Mouse (Mus musculus) hindlimb bud, embryonic 11.5 days (tissue): ENCODE measurements at regions not wholly inside any gene's neighbourhood (a gene's known extent, or its start where the extent isn't known, plus 50 kb on each side); places are given as distances from the start of the nearest gene placed in this dataset.
A peak's percentile ranks its signal among the peaks of the same experiment; 100 is the strongest.

Experiments used
- DNase-seq: peaks from one replicate; pipeline ENCODE4 v3.0.0-alpha.2; 2012; ENCODE audit warnings: low read depth, low spot score; ENCODE audit errors: extremely low spot score

DNA sequence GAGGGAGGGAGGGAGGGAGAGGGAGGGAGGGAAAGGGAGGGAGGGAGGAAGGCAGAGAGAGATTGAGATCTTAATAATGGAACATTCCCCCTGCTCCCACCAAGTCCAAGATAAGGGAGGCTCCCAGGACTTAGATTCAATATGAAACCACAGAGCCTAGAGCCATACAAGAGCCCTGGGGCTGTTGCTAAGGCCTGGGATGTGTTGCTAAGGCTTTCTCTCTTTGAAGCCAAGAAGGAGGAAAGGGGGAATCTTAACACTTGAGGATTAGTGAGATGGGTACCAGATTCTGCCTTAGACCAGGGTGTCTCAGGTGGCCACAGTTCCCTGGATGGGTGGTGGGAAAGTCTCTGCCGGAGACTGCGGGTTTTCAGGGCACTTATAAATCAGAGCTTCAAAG, 64.8 kb upstream of the L3mbtl4 start:
- no peak for DNase-seq

DNA sequence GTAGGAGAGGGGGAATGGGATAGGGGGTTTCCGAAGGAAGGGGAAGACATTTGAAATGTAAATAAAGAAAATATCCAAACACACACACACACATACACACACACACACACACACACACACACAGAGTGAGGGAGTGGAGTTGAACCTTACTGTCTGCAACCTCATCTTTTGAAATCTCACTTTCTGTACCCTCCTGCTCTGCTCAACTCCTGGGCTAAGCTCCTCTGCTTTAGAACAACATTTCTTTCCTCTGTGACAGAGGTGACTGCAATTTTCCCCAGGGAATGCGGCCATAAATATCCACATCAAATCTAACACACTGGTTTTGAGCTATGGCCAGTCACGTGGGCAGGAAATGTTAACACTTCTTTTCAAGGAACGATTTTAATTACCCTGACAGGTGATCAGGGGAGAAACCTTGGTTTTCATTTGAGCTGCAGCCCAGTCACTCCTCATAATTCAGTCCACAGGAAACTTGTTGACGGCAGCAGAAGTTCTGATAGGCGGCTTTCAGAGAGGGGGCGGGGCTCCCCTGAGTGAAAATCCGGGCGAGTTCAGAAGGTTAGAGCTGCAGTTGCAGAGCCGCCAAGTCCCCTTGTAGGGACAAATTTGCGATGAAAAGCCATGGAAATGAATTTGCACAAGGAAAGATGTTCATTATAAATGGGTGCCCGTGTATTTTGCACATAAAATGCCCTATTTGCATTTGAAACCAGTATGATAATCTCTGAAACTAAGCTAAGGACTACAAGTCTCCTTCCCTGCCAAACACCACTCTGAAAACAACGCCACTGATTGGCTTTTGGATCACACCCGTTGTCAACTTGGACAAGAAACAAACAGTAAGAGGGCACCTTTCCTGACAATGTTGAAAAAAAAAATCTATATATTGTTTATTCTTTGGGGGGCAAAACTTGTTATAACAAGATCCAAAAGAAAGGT, 63.0 kb upstream of the L3mbtl4 start:
- peak; percentile 86 for DNase-seq

DNA sequence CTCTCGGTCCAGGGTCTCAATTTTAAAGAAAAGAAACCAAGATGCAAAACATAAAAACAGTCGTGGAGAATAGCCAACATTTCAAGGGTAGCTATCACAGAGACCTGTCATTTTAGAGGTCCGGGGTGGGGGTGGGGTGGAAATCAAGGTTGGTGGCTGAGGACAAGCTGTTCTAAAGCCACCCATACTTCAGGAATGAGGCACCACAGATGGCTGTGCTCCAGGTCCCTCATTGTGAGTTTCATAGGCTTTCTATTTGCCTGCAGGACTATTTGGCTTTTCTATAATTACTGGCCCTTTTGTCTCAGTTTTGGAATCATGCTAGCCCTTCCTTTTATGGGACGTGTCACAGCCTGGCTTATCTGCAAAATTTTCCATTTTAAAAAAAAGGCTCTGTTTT, 55.4 kb upstream of the L3mbtl4 start:
- DNase-seq, result no peak

DNA sequence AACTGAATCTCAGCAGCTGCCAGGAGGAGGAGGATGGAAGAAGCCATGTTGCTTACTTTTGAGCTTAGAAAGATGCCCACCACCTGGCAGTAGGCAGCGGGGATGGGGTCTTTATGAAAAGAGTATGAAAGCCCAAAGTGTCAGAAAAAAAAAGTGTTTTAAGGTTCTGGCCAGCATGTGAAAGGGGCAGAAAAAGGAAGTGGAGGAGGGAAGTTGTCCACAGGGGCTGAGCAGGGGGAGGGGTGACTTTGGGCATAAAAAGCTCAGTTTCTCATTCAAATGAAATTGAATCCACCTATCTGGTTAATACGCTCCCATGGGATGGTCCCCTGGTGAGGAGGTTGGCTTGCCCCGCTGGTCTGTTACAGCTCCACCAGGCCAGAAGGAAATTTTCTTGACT, 50.4 kb upstream of the L3mbtl4 start:
- DNase-seq, result no peak
